13 mouse cellular contexts compared by ENCODE assay signal in genomic region chr5:139581308-139581868, GRCm38 (mm10). TPM values are rescaled to one million over a fixed set of nuclear protein-coding genes. Genes with fewer than 3 reads are reported as not detected.
A peak's percentile ranks its signal among the peaks of the same experiment; 100 is the strongest.
DNase-seq lines count a peak whose midpoint lies in the region; ATAC-seq lines count a peak whose summit lies in the region.
"Had no signal": no experiment of that assay in that cellular context is flagged by ENCODE, and none has a peak within 500 bp of the region (broad histone marks: within the 10 kb centered on the region; RNA-seq: fewer than 3 reads in every experiment).

No protein-coding gene starts in this region.

- no peaks in the 10 kb centered on the region for H3K36me3 ChIP-seq in kidney, embryonic 15.5 days
- no peaks in the 10 kb centered on the region for H3K36me3 ChIP-seq in embryonic facial prominence, embryonic 14.5 days (ENCODE audit: control insufficient read depth, insufficient read depth, low read length)
- no peaks in the 10 kb centered on the region for H3K36me3 ChIP-seq in hindbrain, embryonic 14.5 days (replicated peaks; ENCODE audit: control insufficient read depth, insufficient read depth)
- no peaks in the 10 kb centered on the region for H3K36me3 ChIP-seq in neural tube, embryonic 12.5 days
- no peaks in the 10 kb centered on the region for H3K36me3 ChIP-seq in intestine, embryonic 15.5 days
- H3K36me3 ChIP-seq: limb, embryonic 15.5 days had no signal

- H3K27ac ChIP-seq in kidney, embryonic 15.5 days, result peak overlapping the region; percentile 45; the same call in 1 of the 2 replicates
- H3K27ac ChIP-seq in embryonic facial prominence, embryonic 14.5 days (replicated peaks; ENCODE audit: low read depth, low read length), result no peak overlapping the region
- H3K27ac ChIP-seq in hindbrain, embryonic 14.5 days, result peak overlapping the region; percentile 35; the same call in 1 of the 2 replicates
- H3K27ac ChIP-seq in neural tube, embryonic 12.5 days, result no peak overlapping the region
- no peak overlapping the region for H3K27ac ChIP-seq in intestine, embryonic 15.5 days
- H3K27ac ChIP-seq: limb, embryonic 15.5 days had no signal

- 0 out of 2 replicates have a peak overlapping the region, but pooled peaks have one; percentile 1 for H3K9ac ChIP-seq in kidney, embryonic 15.5 days
- no peak overlapping the region for H3K9ac ChIP-seq in embryonic facial prominence, embryonic 14.5 days (ENCODE audit: low read depth, low read length)
- H3K9ac ChIP-seq in hindbrain, embryonic 14.5 days, result peak overlapping the region; percentile 25
- H3K9ac ChIP-seq in neural tube, embryonic 12.5 days, result no peak overlapping the region
- H3K9ac ChIP-seq in intestine, embryonic 15.5 days, result no peak overlapping the region
- H3K9ac ChIP-seq: limb, embryonic 15.5 days had no signal

- no peaks in the 10 kb centered on the region for H3K9me3 ChIP-seq in kidney, embryonic 15.5 days (replicated peaks)
- H3K9me3 ChIP-seq in embryonic facial prominence, embryonic 14.5 days (ENCODE audit: control insufficient read depth, low read length), result 0 out of 2 replicates have a peak, but pooled peaks cover 6% of the 10 kb centered on the region
- H3K9me3 ChIP-seq in hindbrain, embryonic 14.5 days (ENCODE audit: control insufficient read depth, low read length), result 0 out of 2 replicates have a peak, but pooled peaks cover 6% of the 10 kb centered on the region
- H3K9me3 ChIP-seq in neural tube, embryonic 12.5 days, result peaks cover 8% of the 10 kb centered on the region; the same call in 1 of the 2 replicates
- no peaks in the 10 kb centered on the region for H3K9me3 ChIP-seq in intestine, embryonic 15.5 days
- H3K9me3 ChIP-seq: limb, embryonic 15.5 days had no signal

- 0 out of 2 replicates have a peak overlapping the region, but pooled peaks have one; percentile 22 for H3K4me2 ChIP-seq in kidney, embryonic 15.5 days
- no peak overlapping the region for H3K4me2 ChIP-seq in embryonic facial prominence, embryonic 14.5 days (ENCODE audit: low read depth, low read length)
- 0 out of 2 replicates have a peak overlapping the region, but pooled peaks have one; percentile 31 for H3K4me2 ChIP-seq in hindbrain, embryonic 14.5 days (replicated peaks)
- H3K4me2 ChIP-seq in neural tube, embryonic 12.5 days (replicated peaks), result peak overlapping the region; percentile 21
- H3K4me2 ChIP-seq in intestine, embryonic 15.5 days (replicated peaks), result no peak overlapping the region
- H3K4me2 ChIP-seq: limb, embryonic 15.5 days had no signal

- peak; percentile 57 for ATAC-seq in kidney, embryonic 15.5 days (replicated peaks; ENCODE audit: low FRiP score)
- peak; percentile 67 for ATAC-seq in embryonic facial prominence, embryonic 14.5 days (ENCODE audit: low read depth)
- peak; percentile 45 for ATAC-seq in hindbrain, embryonic 14.5 days (ENCODE audit: low FRiP score)
- peak; percentile 65 for ATAC-seq in neural tube, embryonic 12.5 days (ENCODE audit: low FRiP score, low read depth)
- no peak for ATAC-seq in intestine, embryonic 15.5 days
- ATAC-seq in activated CD4-positive, CD25-positive, alpha-beta regulatory T cell, adult 4 months, result no peak

- WGBS in kidney, embryonic 15.5 days, result 3% methylated on average over 10 of the region's 10 CpGs
- WGBS in embryonic facial prominence, embryonic 14.5 days, result 0% methylated on average over 6 of the region's 10 CpGs
- 2% methylated on average over 10 of the region's 10 CpGs for WGBS in hindbrain, embryonic 14.5 days
- 3% methylated on average over 10 of the region's 10 CpGs for WGBS in neural tube, embryonic 12.5 days
- 4% methylated on average over 10 of the region's 10 CpGs for WGBS in intestine, embryonic 15.5 days

- H3K4me3 ChIP-seq in kidney, embryonic 15.5 days (replicated peaks), result no peak overlapping the region
- no peak overlapping the region for H3K4me3 ChIP-seq in embryonic facial prominence, embryonic 14.5 days (ENCODE audit: low read depth, low read length)
- H3K4me3 ChIP-seq in hindbrain, embryonic 14.5 days (replicated peaks; ENCODE audit: low read length), result no peak overlapping the region
- no peak overlapping the region for H3K4me3 ChIP-seq in neural tube, embryonic 12.5 days
- H3K4me3 ChIP-seq in intestine, embryonic 15.5 days (replicated peaks), result no peak overlapping the region
- H3K4me3 ChIP-seq: limb, embryonic 15.5 days had no signal

- H3K4me1 ChIP-seq in kidney, embryonic 15.5 days, result peaks cover 37% of the 10 kb centered on the region
- peaks cover 5% of the 10 kb centered on the region; the same call in 1 of the 2 replicates for H3K4me1 ChIP-seq in embryonic facial prominence, embryonic 14.5 days (ENCODE audit: control insufficient read depth, insufficient read depth, low read length)
- H3K4me1 ChIP-seq in hindbrain, embryonic 14.5 days (replicated peaks; ENCODE audit: control insufficient read depth, insufficient read depth, low read length), result peaks cover 39% of the 10 kb centered on the region
- peaks cover 42% of the 10 kb centered on the region for H3K4me1 ChIP-seq in neural tube, embryonic 12.5 days
- H3K4me1 ChIP-seq in intestine, embryonic 15.5 days (replicated peaks), result no peaks in the 10 kb centered on the region

- no peak for DNase-seq in kidney, adult 11 months
- DNase-seq in embryonic facial prominence, embryonic 14.5 days (ENCODE audit: low spot score), result peak; percentile 66
- no peak for DNase-seq in hindbrain, embryonic 14.5 days (ENCODE audit: low spot score)
- DNase-seq in heart, adult 11 months, result no peak
- DNase-seq: adrenal gland, postnatal 14 days; B cell, adult 2 months; cerebellum, adult 9-10 months had no signal

- peaks cover 76% of the 10 kb centered on the region for H3K27me3 ChIP-seq in kidney, embryonic 15.5 days
- H3K27me3 ChIP-seq in embryonic facial prominence, embryonic 14.5 days (replicated peaks; ENCODE audit: control insufficient read depth, insufficient read depth, low read length), result peaks cover 70% of the 10 kb centered on the region
- peaks cover 43% of the 10 kb centered on the region for H3K27me3 ChIP-seq in hindbrain, embryonic 14.5 days (ENCODE audit: control insufficient read depth, insufficient read depth, low read length)
- peaks cover 76% of the 10 kb centered on the region for H3K27me3 ChIP-seq in neural tube, embryonic 12.5 days (replicated peaks)
- H3K27me3 ChIP-seq in intestine, embryonic 15.5 days (replicated peaks), result peaks cover 79% of the 10 kb centered on the region

RNA-seq across cellular contexts. Expression of gene Uncx, which starts 38.1 kb away (rescaled TPM):
- 90.8 and 96.1 TPM in 2 replicates for polyA plus RNA-seq in kidney, embryonic 15.5 days (2015; fragmentation: Nextera tagmentation; extraction: Ambion mirVana)
- polyA plus RNA-seq in embryonic facial prominence, embryonic 14.5 days (2014; fragmentation: Nextera tagmentation; extraction: Ambion mirVana), result 2.5 and 2.9 TPM in 2 replicates
- polyA plus RNA-seq in hindbrain, embryonic 14.5 days (2014; fragmentation: Nextera tagmentation; extraction: Ambion mirVana), result 25.4 and 31.0 TPM in 2 replicates
- polyA plus RNA-seq in neural tube, embryonic 12.5 days (2016; fragmentation: Nextera tagmentation; extraction: Ambion mirVana), result 92.9 and 107 TPM in 2 replicates
- 0.23 TPM in 1 of 2 replicates, not detected in the other for polyA plus RNA-seq in intestine, embryonic 15.5 days (2015; fragmentation: Nextera tagmentation; extraction: Ambion mirVana)
- polyA plus RNA-seq in activated CD4-positive, CD25-positive, alpha-beta regulatory T cell, adult 4 months (2017; shearing (Covaris generic)), result not detected
- polyA plus RNA-seq: urinary bladder, adult 2 months had no signal

Comparison
In these comparisons a context has a peak if more than half of its experiments do, and no peak if none do; other contexts are left out.
1. ATAC-seq: peak in kidney, embryonic 15.5 days (single experiment), embryonic facial prominence, embryonic 14.5 days (single experiment), hindbrain, embryonic 14.5 days (single experiment) and neural tube, embryonic 12.5 days (single experiment); none in intestine, embryonic 15.5 days (single experiment) and activated CD4-positive, CD25-positive, alpha-beta regulatory T cell, adult 4 months (single experiment).
2. H3K27ac ChIP-seq: peak in kidney, embryonic 15.5 days (single experiment) and hindbrain, embryonic 14.5 days (single experiment); none in embryonic facial prominence, embryonic 14.5 days (single experiment), neural tube, embryonic 12.5 days (single experiment) and intestine, embryonic 15.5 days (single experiment).
3. H3K4me2 ChIP-seq: peak in kidney, embryonic 15.5 days (single experiment), hindbrain, embryonic 14.5 days (single experiment) and neural tube, embryonic 12.5 days (single experiment); none in embryonic facial prominence, embryonic 14.5 days (single experiment) and intestine, embryonic 15.5 days (single experiment).
4. H3K9ac ChIP-seq: peak in kidney, embryonic 15.5 days (single experiment) and hindbrain, embryonic 14.5 days (single experiment); none in embryonic facial prominence, embryonic 14.5 days (single experiment), neural tube, embryonic 12.5 days (single experiment) and intestine, embryonic 15.5 days (single experiment).